Mouse (Mus musculus) testis, adult 2 months (tissue): ENCODE data around the gene Psme1. TPM values are rescaled to one million over a fixed set of nuclear protein-coding genes. Genes with fewer than 3 reads are reported as not detected.

Source experiments
- H3K27ac ChIP-seq: fragments of 200-500 bp; 2 replicates; pipeline ENCODE4 v1.5.1; 2012; ENCODE audit warnings: low read depth, low read length; ENCODE audit not compliant: control insufficient read depth, insufficient read depth
- H3K27me3 ChIP-seq: fragments of 200-500 bp; 2 replicates; pipeline ENCODE4 v1.6.1; 2012; ENCODE audit warnings: mild to moderate bottlenecking, low read length, moderate library complexity; ENCODE audit not compliant: control insufficient read depth, insufficient read depth
- H3K36me3 ChIP-seq: fragments of 200-500 bp; 2 replicates; pipeline ENCODE4 v1.6.1; 2012; ENCODE audit warnings: mild to moderate bottlenecking, low read length; ENCODE audit not compliant: control insufficient read depth, insufficient read depth
- H3K4me1 ChIP-seq: fragments of 200-500 bp; 2 replicates; pipeline ENCODE4 v1.6.1; 2012; ENCODE audit warnings: low read length; ENCODE audit not compliant: control insufficient read depth, insufficient read depth
- H3K4me3 ChIP-seq: fragments of 200-500 bp; 2 replicates; pipeline ENCODE4 v1.5.1; 2012; ENCODE audit warnings: low read depth, mild to moderate bottlenecking, low read length, moderate library complexity, mixed read lengths; ENCODE audit not compliant: control insufficient read depth
- CTCF ChIP-seq: fragments of 200-500 bp; IDR thresholded peaks from 2 replicates; pipeline ENCODE4 v1.5.1; 2012; ENCODE audit warnings: low read depth, mild to moderate bottlenecking, inconsistent platforms, low read length, moderate library complexity; ENCODE audit not compliant: control insufficient read depth, insufficient read depth, insufficient replicate concordance
- POLR2A ChIP-seq: fragments of 200-500 bp; IDR thresholded peaks from 2 replicates; pipeline ENCODE4 v1.6.1; 2012; ENCODE audit warnings: low read depth, mild to moderate bottlenecking, inconsistent platforms, low read length, moderate library complexity; ENCODE audit not compliant: control insufficient read depth
- polyA plus RNA-seq: library from polyadenylated mRNA; depleted of rRNA; stranded (reverse); fragments of >200 nt; gene quantifications from 2 replicates; pipeline ENCODE4 v1.2.3, GENCODE M21; 2012

Psme1 gene
- polyA plus RNA-seq, 1 experiment: 7.6 TPM

GRCm38 (mm10) chr14:55550191-55550590 is 27.7 kb upstream of the Psme1 start:
- no peaks in the 10 kb centered on the region for H3K4me1 ChIP-seq
- no peak overlapping the region for H3K4me3 ChIP-seq
- no peak overlapping the region for H3K27ac ChIP-seq
- no peak for TF ChIP-seq POLR2A
- no peak for TF ChIP-seq CTCF
- H3K27me3 ChIP-seq: no peaks in the 10 kb centered on the region
- H3K36me3 ChIP-seq: no peaks in the 10 kb centered on the region; the same call in 1 of the 2 replicates

- Histone ChIP-seq H3K4me1 (no peaks in the 10 kb centered on the region), H3K27ac (no peak overlapping the region)
- TF ChIP-seq CTCF (no peak), POLR2A (no peak)
These were observed 26.6 kb upstream of the Psme1 start for GRCm38 (mm10) chr14:55551347-55551746.

GRCm38 (mm10) chr14:55551794-55552193 is 26.1 kb upstream of the Psme1 start:
- H3K27ac ChIP-seq: no peak overlapping the region
- H3K4me1 ChIP-seq: no peaks in the 10 kb centered on the region

More at GRCm38 (mm10) chr14:55551347-55551746, 26.6 kb upstream of the Psme1 start:
- Histone ChIP-seq H3K36me3 (no peaks in the 10 kb centered on the region; the same call in 1 of the 2 replicates), H3K4me3 (no peak overlapping the region), H3K27me3 (no peaks in the 10 kb centered on the region)

GRCm38 (mm10) chr14:55554635-55555034 is 23.3 kb upstream of the Psme1 start:
- TF ChIP-seq POLR2A: no peak
- TF ChIP-seq CTCF: no peak
- H3K4me3 ChIP-seq: no peak overlapping the region
- H3K27ac ChIP-seq: no peak overlapping the region
- H3K27me3 ChIP-seq: no peaks in the 10 kb centered on the region
- no peaks in the 10 kb centered on the region for H3K4me1 ChIP-seq
- no peaks in the 10 kb centered on the region for H3K36me3 ChIP-seq

More at GRCm38 (mm10) chr14:55551794-55552193, 26.1 kb upstream of the Psme1 start:
- Histone ChIP-seq H3K36me3 (no peaks in the 10 kb centered on the region; the same call in 1 of the 2 replicates), H3K4me3 (no peak overlapping the region), H3K27me3 (no peaks in the 10 kb centered on the region)
- no peak for TF ChIP-seq CTCF
- TF ChIP-seq POLR2A: no peak

GRCm38 (mm10) chr14:55555788-55556187 is 22.1 kb upstream of the Psme1 start:
- no peaks in the 10 kb centered on the region for H3K36me3 ChIP-seq
- H3K4me1 ChIP-seq: no peaks in the 10 kb centered on the region
- no peak overlapping the region for H3K4me3 ChIP-seq
- no peaks in the 10 kb centered on the region for H3K27me3 ChIP-seq
- H3K27ac ChIP-seq: no peak overlapping the region
- no peak for TF ChIP-seq CTCF
- no peak for TF ChIP-seq POLR2A

GRCm38 (mm10) chr14:55557003-55557402 is 20.9 kb upstream of the Psme1 start:
- Histone ChIP-seq H3K4me1 (peaks cover 10% of the 10 kb centered on the region), H3K27ac (no peak overlapping the region), H3K27me3 (no peaks in the 10 kb centered on the region), H3K36me3 (no peaks in the 10 kb centered on the region), H3K4me3 (no peak overlapping the region)
- TF ChIP-seq POLR2A (no peak), CTCF (peak; percentile 67; the same call in 1 of the 2 replicates)

GRCm38 (mm10) chr14:55557587-55557986 is 20.3 kb upstream of the Psme1 start:
- no peaks in the 10 kb centered on the region for H3K36me3 ChIP-seq
- H3K27me3 ChIP-seq: no peaks in the 10 kb centered on the region
- no peak overlapping the region for H3K4me3 ChIP-seq
- peaks cover 12% of the 10 kb centered on the region for H3K4me1 ChIP-seq
- TF ChIP-seq CTCF (no peak), POLR2A (no peak)
- no peak overlapping the region; the same call in 1 of the 2 replicates for H3K27ac ChIP-seq
